Mouse (Mus musculus): ENCODE results near the gene Ttc4. TPM values are rescaled to one million over a fixed set of nuclear protein-coding genes. Genes with fewer than 3 reads are reported as not detected.

The Ttc4 gene
- polyA plus RNA-seq, 1 experiment from 2014 or later = 121 TPM

GRCm38 (mm10) chr4:106644218-106644610, 34.5 kb downstream of the Ttc4 start:
- Histone ChIP-seq H3K4me3 (replicated peaks; ENCODE audit: low read depth, low read length) (no peak overlapping the region), H3K9ac (replicated peaks; ENCODE audit: low read length) (no peak overlapping the region), H3K27me3 (ENCODE audit: control insufficient read depth, insufficient read depth, low read length) (no peaks in the 10 kb centered on the region), H3K27ac (replicated peaks; ENCODE audit: low read depth, low read length) (no peak overlapping the region), H3K9me3 (ENCODE audit: control insufficient read depth, low read length) (no peaks in the 10 kb centered on the region), H3K4me1 (ENCODE audit: control insufficient read depth, insufficient read depth, low read length) (no peaks in the 10 kb centered on the region), H3K4me2 (ENCODE audit: low read length) (no peak overlapping the region), H3K36me3 (ENCODE audit: control insufficient read depth, insufficient read depth, low read length) (no peaks in the 10 kb centered on the region)
- ATAC-seq (ENCODE audit: low FRiP score, low TSS enrichment) (no peak), DNase-seq (no peak)
- WGBS = 71% methylated on average over 6 of the region's 6 CpGs

GRCm38 (mm10) chr4:106643483-106644217, 35.1 kb downstream of the Ttc4 start:
- 45% methylated on average over 8 of the region's 8 CpGs for WGBS
- no peaks in the 10 kb centered on the region for H3K4me1 ChIP-seq (ENCODE audit: control insufficient read depth, insufficient read depth, low read length)
- DNase-seq = no peak

GRCm38 (mm10) chr4:106634086-106634479, 44.7 kb downstream of the Ttc4 start:
- H3K27ac ChIP-seq (replicated peaks; ENCODE audit: low read depth, low read length) = peak overlapping the region; percentile 90
- DNase-seq (no peak), ATAC-seq (ENCODE audit: low FRiP score, low TSS enrichment) (no peak)
- WGBS = 35% methylated on average over 9 of the region's 9 CpGs
- H3K9me3 ChIP-seq (ENCODE audit: control insufficient read depth, low read length) = no peaks in the 10 kb centered on the region
- H3K4me2 ChIP-seq (ENCODE audit: low read length) = peak overlapping the region; percentile 29
- H3K9ac ChIP-seq (replicated peaks; ENCODE audit: low read length) = no peak overlapping the region
- no peaks in the 10 kb centered on the region for H3K27me3 ChIP-seq (ENCODE audit: control insufficient read depth, insufficient read depth, low read length)
- peaks cover 43% of the 10 kb centered on the region for H3K4me1 ChIP-seq (ENCODE audit: control insufficient read depth, insufficient read depth, low read length)
- no peaks in the 10 kb centered on the region for H3K36me3 ChIP-seq (ENCODE audit: control insufficient read depth, insufficient read depth, low read length)
- H3K4me3 ChIP-seq (replicated peaks; ENCODE audit: low read depth, low read length) = no peak overlapping the region

More at GRCm38 (mm10) chr4:106643483-106644217, 35.1 kb downstream of the Ttc4 start:
- no peak overlapping the region for H3K4me2 ChIP-seq (ENCODE audit: low read length)
- H3K9me3 ChIP-seq (ENCODE audit: control insufficient read depth, low read length) = no peaks in the 10 kb centered on the region
- no peak for ATAC-seq (ENCODE audit: low FRiP score, low TSS enrichment)
- no peak overlapping the region for H3K27ac ChIP-seq (replicated peaks; ENCODE audit: low read depth, low read length)
- no peak overlapping the region; the same call in 1 of the 2 replicates for H3K9ac ChIP-seq (replicated peaks; ENCODE audit: low read length)
- no peaks in the 10 kb centered on the region for H3K36me3 ChIP-seq (ENCODE audit: control insufficient read depth, insufficient read depth, low read length)
- H3K4me3 ChIP-seq (replicated peaks; ENCODE audit: low read depth, low read length) = no peak overlapping the region
- H3K27me3 ChIP-seq (ENCODE audit: control insufficient read depth, insufficient read depth, low read length) = no peaks in the 10 kb centered on the region

- H3K36me3 ChIP-seq (ENCODE audit: control insufficient read depth, insufficient read depth, low read length) = no peaks in the 10 kb centered on the region
- 35% methylated on average over 8 of the region's 8 CpGs for WGBS
- peak overlapping the region; percentile 90 for H3K27ac ChIP-seq (replicated peaks; ENCODE audit: low read depth, low read length)
- DNase-seq = peak; percentile 64
- H3K4me3 ChIP-seq (replicated peaks; ENCODE audit: low read depth, low read length) = no peak overlapping the region
- H3K4me2 ChIP-seq (ENCODE audit: low read length) = peak overlapping the region; percentile 29
- no peak overlapping the region for H3K9ac ChIP-seq (replicated peaks; ENCODE audit: low read length)
- H3K27me3 ChIP-seq (ENCODE audit: control insufficient read depth, insufficient read depth, low read length) = no peaks in the 10 kb centered on the region
- peak; percentile 54; the same call in 1 of the 2 replicates for ATAC-seq (ENCODE audit: low FRiP score, low TSS enrichment)
- H3K4me1 ChIP-seq (ENCODE audit: control insufficient read depth, insufficient read depth, low read length) = peaks cover 43% of the 10 kb centered on the region
- no peaks in the 10 kb centered on the region for H3K9me3 ChIP-seq (ENCODE audit: control insufficient read depth, low read length)
Measured at GRCm38 (mm10) chr4:106633281-106634085, 45.3 kb downstream of the Ttc4 start.

- Histone ChIP-seq H3K9me3 (ENCODE audit: control insufficient read depth, low read length) (no peaks in the 10 kb centered on the region), H3K27ac (replicated peaks; ENCODE audit: low read depth, low read length) (0 out of 2 replicates have a peak overlapping the region, but pooled peaks have one; percentile 90), H3K27me3 (ENCODE audit: control insufficient read depth, insufficient read depth, low read length) (no peaks in the 10 kb centered on the region), H3K9ac (replicated peaks; ENCODE audit: low read length) (no peak overlapping the region), H3K4me2 (ENCODE audit: low read length) (no peak overlapping the region), H3K4me3 (replicated peaks; ENCODE audit: low read depth, low read length) (no peak overlapping the region), H3K4me1 (ENCODE audit: control insufficient read depth, insufficient read depth, low read length) (peaks cover 43% of the 10 kb centered on the region), H3K36me3 (ENCODE audit: control insufficient read depth, insufficient read depth, low read length) (no peaks in the 10 kb centered on the region)
- no peak for DNase-seq
- WGBS = 55% methylated on average over 1 of the region's 3 CpGs
- ATAC-seq (ENCODE audit: low FRiP score, low TSS enrichment) = no peak
Measured at GRCm38 (mm10) chr4:106632313-106632712, 46.4 kb downstream of the Ttc4 start.

- peak overlapping the region; percentile 79 for H3K27ac ChIP-seq (replicated peaks; ENCODE audit: low read depth, low read length)
- 19% methylated on average over 14 of the region's 14 CpGs for WGBS
- H3K9me3 ChIP-seq (ENCODE audit: control insufficient read depth, low read length) = no peaks in the 10 kb centered on the region
- H3K4me3 ChIP-seq (replicated peaks; ENCODE audit: low read depth, low read length) = no peak overlapping the region
- H3K9ac ChIP-seq (replicated peaks; ENCODE audit: low read length) = peak overlapping the region; percentile 12; the same call in 1 of the 2 replicates
- ATAC-seq (ENCODE audit: low FRiP score, low TSS enrichment) (peak; percentile 65), DNase-seq (peak; percentile 87)
- no peaks in the 10 kb centered on the region for H3K36me3 ChIP-seq (ENCODE audit: control insufficient read depth, insufficient read depth, low read length)
- peak overlapping the region; percentile 30 for H3K4me2 ChIP-seq (ENCODE audit: low read length)
- H3K4me1 ChIP-seq (ENCODE audit: control insufficient read depth, insufficient read depth, low read length) = peaks cover 43% of the 10 kb centered on the region
- no peaks in the 10 kb centered on the region for H3K27me3 ChIP-seq (ENCODE audit: control insufficient read depth, insufficient read depth, low read length)
Measured at GRCm38 (mm10) chr4:106630333-106631220, 48.2 kb downstream of the Ttc4 start.

- 78% methylated on average over 5 of the region's 5 CpGs for whole genome bisulfite sequencing
- Histone ChIP-seq H3K4me2 (ENCODE audit: low read length) (no peak overlapping the region), H3K4me1 (ENCODE audit: control insufficient read depth, insufficient read depth, low read length) (peaks cover 39% of the 10 kb centered on the region), H3K9me3 (ENCODE audit: control insufficient read depth, low read length) (no peaks in the 10 kb centered on the region), H3K27ac (replicated peaks; ENCODE audit: low read depth, low read length) (no peak overlapping the region), H3K4me3 (replicated peaks; ENCODE audit: low read depth, low read length) (no peak overlapping the region), H3K9ac (replicated peaks; ENCODE audit: low read length) (no peak overlapping the region), H3K36me3 (ENCODE audit: control insufficient read depth, insufficient read depth, low read length) (no peaks in the 10 kb centered on the region), H3K27me3 (ENCODE audit: control insufficient read depth, insufficient read depth, low read length) (no peaks in the 10 kb centered on the region)
- no peak for DNase-seq
- ATAC-seq (ENCODE audit: low FRiP score, low TSS enrichment) = no peak
Measured at GRCm38 (mm10) chr4:106629374-106629773, 49.4 kb downstream of the Ttc4 start.

GRCm38 (mm10) chr4:106628650-106629360, 49.9 kb downstream of the Ttc4 start:
- Histone ChIP-seq H3K27ac (replicated peaks; ENCODE audit: low read depth, low read length) (no peak overlapping the region), H3K36me3 (ENCODE audit: control insufficient read depth, insufficient read depth, low read length) (no peaks in the 10 kb centered on the region), H3K4me3 (replicated peaks; ENCODE audit: low read depth, low read length) (no peak overlapping the region), H3K9ac (replicated peaks; ENCODE audit: low read length) (no peak overlapping the region), H3K27me3 (ENCODE audit: control insufficient read depth, insufficient read depth, low read length) (no peaks in the 10 kb centered on the region), H3K9me3 (ENCODE audit: control insufficient read depth, low read length) (no peaks in the 10 kb centered on the region), H3K4me1 (ENCODE audit: control insufficient read depth, insufficient read depth, low read length) (peaks cover 34% of the 10 kb centered on the region), H3K4me2 (ENCODE audit: low read length) (no peak overlapping the region)
- DNase-seq (no peak), ATAC-seq (ENCODE audit: low FRiP score, low TSS enrichment) (no peak)
- WGBS = 72% methylated on average over 9 of the region's 9 CpGs
